Mouse (Mus musculus): ENCODE results near the gene Slitrk4.

Gene Slitrk4

GRCm38 (mm10) chrX:64276290-64277125, at the start of gene Slitrk4:
Gene Slitrk4 (minus strand): TSS chrX:64276996.
- DNase-seq (ENCODE audit: low spot score), result no peak

DNA sequence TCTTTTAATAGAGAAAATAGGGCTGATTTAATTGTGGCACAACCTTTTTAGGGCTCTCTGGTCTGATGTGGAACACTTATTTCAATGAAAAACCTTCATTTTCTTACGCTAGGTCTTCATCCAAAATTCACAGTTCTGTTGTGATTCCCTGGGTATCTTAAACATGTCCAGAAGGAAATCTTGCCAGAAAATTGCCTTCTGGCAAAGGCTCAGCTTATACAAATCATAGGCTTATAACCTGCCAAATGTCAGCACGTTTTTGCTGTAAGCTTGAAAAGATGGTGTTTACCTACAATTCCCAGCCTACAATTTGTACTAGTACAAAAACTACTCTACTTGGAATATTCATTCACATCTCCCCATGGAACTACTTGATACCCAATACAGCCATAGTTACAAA, 42.7 kb upstream of the Slitrk4 start:
- no peak for DNase-seq (ENCODE audit: low spot score)

DNA sequence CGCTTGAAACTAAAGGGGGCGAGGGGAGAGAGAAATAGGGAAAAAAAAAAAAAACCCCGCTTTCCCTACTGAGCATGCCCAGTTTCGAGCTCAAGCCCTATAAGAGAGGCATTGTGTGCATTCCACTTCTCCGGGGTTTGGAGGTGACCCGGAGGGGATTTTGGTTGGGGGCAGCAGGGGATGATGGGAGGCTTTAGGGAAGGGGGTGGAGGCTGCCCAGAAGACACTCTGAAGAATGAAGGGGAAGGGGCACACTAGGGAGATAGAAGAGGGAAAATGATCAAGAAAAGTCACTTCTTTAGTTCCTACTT, 1.1 kb upstream of the Slitrk4 start:
- no peak for DNase-seq (ENCODE audit: low spot score)

DNA sequence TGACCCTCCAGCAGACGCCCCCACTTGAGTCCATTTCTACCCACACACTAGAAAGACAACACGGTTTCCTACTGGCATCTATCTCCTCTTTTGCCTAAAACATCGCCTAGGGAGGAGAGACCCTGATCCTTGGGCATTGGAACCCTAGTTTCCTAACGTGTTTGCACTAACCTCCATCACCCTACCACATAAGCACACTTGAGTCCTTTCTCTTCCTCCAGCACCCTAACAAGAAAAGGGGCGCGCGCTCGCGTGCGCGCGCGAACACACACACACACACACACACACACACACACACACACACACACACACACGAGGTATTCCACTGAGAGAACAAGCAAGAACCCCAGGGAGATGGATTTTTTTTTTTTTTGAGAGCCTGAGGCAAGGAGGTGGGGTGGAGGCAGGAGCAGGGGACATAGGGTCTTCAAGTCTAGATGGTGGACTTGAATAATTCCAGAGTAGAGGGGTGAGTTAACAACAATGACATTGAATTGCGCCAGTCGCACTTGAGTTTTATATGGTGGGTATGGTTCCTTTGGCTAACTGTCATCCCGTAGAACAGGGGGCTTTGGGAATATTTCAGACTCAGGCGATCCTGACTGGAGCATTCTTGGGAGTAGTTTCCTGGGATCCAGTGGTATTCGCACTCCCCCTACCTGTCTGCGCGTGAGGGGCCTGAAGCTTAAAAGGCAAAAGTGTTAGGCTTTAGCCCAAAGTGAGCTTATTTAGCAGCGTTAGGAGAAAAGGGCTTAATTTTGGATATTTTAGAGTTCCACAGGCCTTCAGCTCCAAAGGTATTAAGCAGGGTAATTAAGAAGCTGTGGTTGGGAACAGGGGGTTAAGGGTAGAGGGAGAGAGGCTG, 562 bp upstream of the Slitrk4 start:
- DNase-seq (ENCODE audit: low spot score), result no peak

- DNase-seq (ENCODE audit: low spot score), result no peak
These were observed 1.1 kb downstream of the Slitrk4 start for GRCm38 (mm10) chrX:64275501-64276289.

GRCm38 (mm10) chrX:64263481-64263880, 13.3 kb downstream of the Slitrk4 start:
- no peak for DNase-seq (ENCODE audit: low spot score)

Measured in urinary bladder, postnatal 14 days (tissue).